Mouse (Mus musculus) midbrain, embryonic 10.5 days (tissue): ENCODE results near the gene Ncam1. TPM values are rescaled to one million over a fixed set of nuclear protein-coding genes. Genes with fewer than 3 reads are reported as not detected.

Source experiments
- DNase-seq: peaks from one replicate; pipeline ENCODE4 v3.0.0-alpha.2; 2017; ENCODE audit warnings: low spot score
- H3K27ac ChIP-seq: fragments of 300-500 bp; sonication (generic); replicated peaks from 2 replicates; pipeline ENCODE4 v1.5.1; 2016; ENCODE audit warnings: mild to moderate bottlenecking
- H3K27me3 ChIP-seq: fragments of 300-500 bp; sonication (generic); 2 replicates; pipeline ENCODE4 v1.6.1; 2016; ENCODE audit warnings: low read depth, mild to moderate bottlenecking; ENCODE audit not compliant: poor library complexity, severe bottlenecking
- H3K36me3 ChIP-seq: fragments of 300-500 bp; sonication (generic); 2 replicates; pipeline ENCODE4 v1.6.1; 2016; ENCODE audit warnings: mild to moderate bottlenecking, moderate library complexity
- H3K4me1 ChIP-seq: fragments of 300-500 bp; sonication (generic); 2 replicates; pipeline ENCODE4 v1.6.1; 2016
- H3K4me3 ChIP-seq: fragments of 300-500 bp; sonication (generic); 2 replicates; pipeline ENCODE4 v1.5.1; 2016; ENCODE audit warnings: mild to moderate bottlenecking, moderate library complexity
- H3K9me3 ChIP-seq: fragments of 300-500 bp; sonication (generic); replicated peaks from 2 replicates; pipeline ENCODE4 v1.6.1; 2016; ENCODE audit warnings: mild to moderate bottlenecking
- WGBS: fragments of 180-500 bp; shearing (Covaris S2); methylation state at CpG from one replicate; pipeline ENCODE4 v1.1.7; 2016; 5-methylcytosine and 5-hydroxymethylcytosine counted together
- polyA plus RNA-seq: library from polyadenylated mRNA; unstranded; fragments of >200 nt; fragmentation: Nextera tagmentation; extraction: Ambion mirVana; gene quantifications from 2 replicates; pipeline ENCODE4 v1.2.1, GENCODE M21; 2016

Ncam1 gene
- polyA plus RNA-seq, 1 experiment from 2014 or later, result 48.9 TPM

DNA sequence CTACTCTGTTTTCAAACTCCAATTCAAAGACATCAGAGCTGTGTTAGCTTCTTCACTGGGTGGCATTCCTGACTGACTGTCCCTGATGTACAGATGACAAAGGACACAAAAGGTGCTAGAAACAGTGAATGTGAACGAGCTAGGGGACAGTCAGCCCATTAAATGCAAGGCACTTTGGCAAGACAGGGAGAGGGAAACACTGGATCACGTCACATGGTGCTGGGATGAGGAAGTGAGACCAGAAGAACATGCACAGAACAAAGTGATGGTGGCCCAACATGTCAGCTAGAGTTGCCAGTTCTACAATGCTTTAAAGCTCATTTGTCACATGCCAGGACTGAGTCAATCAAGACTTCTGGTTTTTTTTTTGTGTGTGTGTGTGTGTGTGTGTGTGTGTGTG lies 247.4 kb downstream of the Ncam1 start:
- DNase-seq, result no peak
- H3K9me3 ChIP-seq, result no peaks in the 10 kb centered on the region
- H3K27ac ChIP-seq, result no peak overlapping the region
- H3K27me3 ChIP-seq, result no peaks in the 10 kb centered on the region
- peaks cover 6% of the 10 kb centered on the region; the same call in 1 of the 2 replicates for H3K36me3 ChIP-seq
- H3K4me1 ChIP-seq, result no peaks in the 10 kb centered on the region
- no peak overlapping the region for H3K4me3 ChIP-seq
- WGBS, result 77% methylated on average over 2 of the region's 2 CpGs

GRCm38 (mm10) chr9:49542593-49542992 lies 256.1 kb downstream of the Ncam1 start:
- 94% methylated on average over 4 of the region's 4 CpGs for WGBS
- Histone ChIP-seq H3K9me3 (no peaks in the 10 kb centered on the region), H3K4me3 (no peak overlapping the region), H3K4me1 (peaks cover 23% of the 10 kb centered on the region), H3K36me3 (peaks cover 48% of the 10 kb centered on the region), H3K27ac (no peak overlapping the region), H3K27me3 (no peaks in the 10 kb centered on the region)
- DNase-seq, result no peak

DNA sequence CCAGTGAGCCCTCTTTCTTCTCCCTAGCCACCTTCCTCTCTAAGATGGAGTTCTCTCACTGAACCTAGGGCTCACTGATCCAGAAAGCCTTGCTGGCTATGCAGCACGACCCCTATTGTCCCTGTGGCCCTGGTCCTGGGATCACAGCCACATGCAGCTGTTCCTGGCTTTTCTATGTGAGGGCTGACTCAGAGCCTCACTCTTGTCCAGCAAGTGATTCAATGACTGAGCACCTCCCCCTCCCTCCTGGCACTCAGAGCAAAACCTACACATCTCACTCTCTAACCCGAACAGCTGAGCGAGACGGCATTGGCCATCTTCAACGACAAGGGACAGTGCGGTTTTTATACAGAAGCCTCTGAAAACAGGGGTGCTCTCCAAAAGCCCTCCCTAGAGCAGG lies 260.9 kb downstream of the Ncam1 start:
- DNase-seq, result peak; percentile 34
- H3K4me1 ChIP-seq, result peaks cover 63% of the 10 kb centered on the region
- peaks cover 15% of the 10 kb centered on the region for H3K36me3 ChIP-seq
- no peaks in the 10 kb centered on the region for H3K9me3 ChIP-seq
- WGBS, result 59% methylated on average over 6 of the region's 6 CpGs
- no peak overlapping the region for H3K4me3 ChIP-seq
- H3K27me3 ChIP-seq, result no peaks in the 10 kb centered on the region
- peak overlapping the region; percentile 63 for H3K27ac ChIP-seq

- peaks cover 63% of the 10 kb centered on the region for H3K4me1 ChIP-seq
- H3K27ac ChIP-seq, result peak overlapping the region; percentile 68; the same call in 1 of the 2 replicates
- H3K9me3 ChIP-seq, result no peaks in the 10 kb centered on the region
- no peak overlapping the region for H3K4me3 ChIP-seq
- DNase-seq, result no peak
- no peaks in the 10 kb centered on the region for H3K27me3 ChIP-seq
- WGBS, result 65% methylated on average over 6 of the region's 6 CpGs
- peaks cover 3% of the 10 kb centered on the region; the same call in 1 of the 2 replicates for H3K36me3 ChIP-seq
Measured at GRCm38 (mm10) chr9:49536593-49536992, 262.1 kb downstream of the Ncam1 start.

- Histone ChIP-seq H3K27me3 (no peaks in the 10 kb centered on the region), H3K9me3 (no peaks in the 10 kb centered on the region), H3K4me1 (peaks cover 69% of the 10 kb centered on the region), H3K36me3 (no peaks in the 10 kb centered on the region), H3K27ac (peak overlapping the region; percentile 73; the same call in 1 of the 2 replicates), H3K4me3 (no peak overlapping the region)
- WGBS, result 56% methylated on average over 4 of the region's 4 CpGs
- DNase-seq, result no peak
Measured at GRCm38 (mm10) chr9:49534958-49535357, 263.8 kb downstream of the Ncam1 start.

DNA sequence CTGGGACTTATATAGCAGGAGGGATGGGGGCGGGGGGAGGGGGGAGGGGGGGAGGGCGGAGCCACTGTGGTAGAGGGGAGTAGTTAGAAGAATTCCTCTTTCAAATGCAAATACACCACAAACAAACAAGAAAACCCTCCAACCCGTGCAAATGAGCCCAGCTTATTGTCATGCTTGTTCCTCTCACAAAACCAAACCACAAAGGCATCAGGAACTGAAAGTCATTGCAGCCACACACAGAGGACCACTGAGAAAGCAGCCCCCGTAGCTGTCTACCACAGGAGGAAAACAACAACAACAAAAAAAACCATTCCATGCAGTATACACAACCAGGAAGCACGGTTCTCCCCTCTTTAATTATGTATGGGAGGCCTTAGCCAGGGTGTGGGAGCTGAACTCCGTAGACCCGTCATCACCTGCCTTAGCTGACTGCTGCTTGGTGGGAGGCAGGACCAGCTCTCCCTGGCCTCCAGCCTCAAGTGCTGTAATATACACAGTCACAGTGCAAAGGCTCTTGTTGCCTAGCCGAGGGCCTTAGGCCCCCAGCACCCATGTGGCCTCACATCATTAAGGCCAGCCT lies 264.7 kb downstream of the Ncam1 start:
- peak overlapping the region; percentile 73 for H3K27ac ChIP-seq
- no peak for DNase-seq
- H3K27me3 ChIP-seq, result no peaks in the 10 kb centered on the region
- 27% methylated on average over 8 of the region's 8 CpGs for WGBS
- H3K4me1 ChIP-seq, result peaks cover 62% of the 10 kb centered on the region
- H3K36me3 ChIP-seq, result no peaks in the 10 kb centered on the region
- H3K4me3 ChIP-seq, result no peak overlapping the region
- no peaks in the 10 kb centered on the region for H3K9me3 ChIP-seq

- Histone ChIP-seq H3K4me3 (no peak overlapping the region), H3K4me1 (peaks cover 57% of the 10 kb centered on the region), H3K9me3 (no peaks in the 10 kb centered on the region), H3K36me3 (no peaks in the 10 kb centered on the region), H3K27ac (peak overlapping the region; percentile 73; the same call in 1 of the 2 replicates), H3K27me3 (no peaks in the 10 kb centered on the region)
- no peak for DNase-seq
- 79% methylated on average over 7 of the region's 7 CpGs for WGBS
Measured at GRCm38 (mm10) chr9:49533455-49533854, 265.3 kb downstream of the Ncam1 start.

DNA sequence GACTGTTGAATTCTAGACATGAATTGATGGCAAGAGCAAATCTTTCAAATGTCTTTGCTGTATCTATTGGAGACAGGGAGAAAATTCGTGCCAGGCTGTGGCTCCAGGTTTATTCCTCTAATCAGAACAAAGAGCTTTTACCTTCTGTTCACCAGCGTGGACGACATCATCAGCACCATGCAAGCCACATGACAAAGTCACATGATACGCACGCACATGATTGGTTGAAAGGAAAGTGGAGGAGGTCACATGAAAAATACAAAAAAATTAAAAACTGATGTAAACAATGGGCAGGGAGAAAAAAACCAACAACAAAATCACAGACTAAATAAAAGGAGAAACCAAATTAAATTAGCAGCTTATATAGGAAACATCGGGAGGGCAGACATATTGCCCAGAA lies 266.9 kb downstream of the Ncam1 start:
- DNase-seq, result no peak
- Histone ChIP-seq H3K36me3 (no peaks in the 10 kb centered on the region), H3K9me3 (no peaks in the 10 kb centered on the region), H3K27me3 (no peaks in the 10 kb centered on the region), H3K27ac (no peak overlapping the region), H3K4me1 (peaks cover 47% of the 10 kb centered on the region), H3K4me3 (no peak overlapping the region)
- WGBS, result 94% methylated on average over 6 of the region's 6 CpGs

GRCm38 (mm10) chr9:49531257-49531656 lies 267.5 kb downstream of the Ncam1 start:
- Histone ChIP-seq H3K27me3 (no peaks in the 10 kb centered on the region), H3K36me3 (no peaks in the 10 kb centered on the region), H3K4me1 (peaks cover 41% of the 10 kb centered on the region), H3K27ac (no peak overlapping the region), H3K9me3 (no peaks in the 10 kb centered on the region), H3K4me3 (no peak overlapping the region)
- WGBS, result 75% methylated on average over 7 of the region's 7 CpGs
- DNase-seq, result no peak

GRCm38 (mm10) chr9:49530739-49531138 lies 268.0 kb downstream of the Ncam1 start:
- Histone ChIP-seq H3K27ac (no peak overlapping the region), H3K4me3 (no peak overlapping the region), H3K9me3 (no peaks in the 10 kb centered on the region), H3K27me3 (no peaks in the 10 kb centered on the region), H3K4me1 (peaks cover 36% of the 10 kb centered on the region), H3K36me3 (no peaks in the 10 kb centered on the region)
- DNase-seq, result no peak
- WGBS, result 67% methylated on average over 4 of the region's 4 CpGs

DNA sequence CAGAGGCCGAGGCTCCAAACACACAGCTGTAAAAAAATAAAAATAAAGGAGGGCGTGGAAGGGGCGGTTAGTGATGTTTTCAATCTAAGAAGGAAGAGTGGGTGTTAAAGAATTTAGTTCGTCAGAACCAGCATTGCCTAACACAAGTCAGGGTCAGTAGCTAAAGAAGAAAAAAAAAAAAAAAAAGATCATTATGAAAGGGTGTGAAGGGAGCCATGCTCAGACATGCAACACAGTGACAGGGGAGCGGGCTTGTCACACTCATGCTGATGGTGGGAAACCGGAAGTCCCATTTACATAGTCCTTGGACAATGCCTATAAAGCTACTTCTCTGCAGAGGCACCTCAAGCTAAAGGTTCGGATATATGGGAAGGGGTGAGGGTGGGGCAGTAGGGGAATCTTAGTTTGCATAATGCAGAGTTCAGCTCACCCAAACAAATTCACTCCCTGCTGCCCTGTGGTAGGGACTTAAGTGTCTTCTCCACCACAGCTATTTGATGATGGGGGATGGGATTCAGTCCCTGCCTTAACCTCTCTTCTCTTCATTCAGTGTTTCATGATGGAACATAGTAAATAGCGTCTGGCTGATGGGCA lies 269.3 kb downstream of the Ncam1 start:
- 81% methylated on average over 8 of the region's 8 CpGs for WGBS
- Histone ChIP-seq H3K27ac (no peak overlapping the region), H3K9me3 (no peaks in the 10 kb centered on the region), H3K27me3 (no peaks in the 10 kb centered on the region), H3K4me3 (no peak overlapping the region), H3K36me3 (no peaks in the 10 kb centered on the region), H3K4me1 (peaks cover 28% of the 10 kb centered on the region)
- no peak for DNase-seq

- H3K36me3 ChIP-seq, result no peaks in the 10 kb centered on the region
- H3K27ac ChIP-seq, result no peak overlapping the region
- H3K27me3 ChIP-seq, result no peaks in the 10 kb centered on the region
- no peak overlapping the region for H3K4me3 ChIP-seq
- WGBS, result 52% methylated on average over 10 of the region's 10 CpGs
- peak; percentile 35 for DNase-seq
- H3K4me1 ChIP-seq, result peaks cover 23% of the 10 kb centered on the region
- no peaks in the 10 kb centered on the region for H3K9me3 ChIP-seq
Measured at GRCm38 (mm10) chr9:49528943-49529342, 269.8 kb downstream of the Ncam1 start.

- H3K27me3 ChIP-seq, result no peaks in the 10 kb centered on the region
- DNase-seq, result no peak
- WGBS, result 72% methylated on average over 5 of the region's 5 CpGs
- H3K4me1 ChIP-seq, result peaks cover 15% of the 10 kb centered on the region
- H3K36me3 ChIP-seq, result no peaks in the 10 kb centered on the region
- H3K9me3 ChIP-seq, result no peaks in the 10 kb centered on the region
- no peak overlapping the region for H3K4me3 ChIP-seq
- no peak overlapping the region for H3K27ac ChIP-seq
Measured at GRCm38 (mm10) chr9:49528026-49528425, 270.7 kb downstream of the Ncam1 start.
